Mouse (Mus musculus): ENCODE data around the gene Cap1.

The Cap1 gene

DNA sequence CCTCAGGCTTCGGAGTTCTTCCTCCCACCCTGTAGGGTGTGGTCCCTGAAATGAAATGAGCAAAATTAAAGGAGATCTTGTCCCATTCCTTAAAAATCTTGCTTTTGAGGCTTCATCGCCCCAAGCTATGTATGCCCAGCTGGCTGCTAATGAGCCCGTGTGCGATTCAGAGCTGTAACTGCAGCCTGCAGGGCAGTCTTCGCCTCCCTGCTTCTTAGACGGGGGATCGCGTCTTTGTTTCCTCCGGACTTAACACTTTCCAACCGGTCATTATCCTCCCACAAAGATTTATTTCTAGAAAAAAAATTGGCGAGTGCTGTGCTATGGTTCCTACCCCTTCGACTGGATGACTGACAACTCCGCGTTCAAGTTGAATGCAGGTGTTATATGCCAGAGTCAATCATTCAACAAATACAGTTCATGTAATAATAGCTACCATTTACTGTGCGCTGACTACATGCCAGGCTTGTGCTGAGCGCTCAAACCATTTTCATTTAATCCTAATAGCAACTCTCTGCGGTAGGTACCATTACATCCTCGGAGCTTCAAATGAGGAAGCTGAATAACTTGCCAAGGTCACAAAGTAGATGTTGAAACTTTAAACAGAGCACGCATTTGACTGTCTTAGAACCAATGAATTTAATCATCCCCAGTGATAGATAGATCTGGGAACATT lies 861 bp upstream of the Cap1 start:
- DNase-seq (ENCODE audit: low spot score) = no peak

- no peak for DNase-seq (ENCODE audit: low spot score)
Measured at GRCm38 (mm10) chr4:122884481-122885340, 1.1 kb downstream of the Cap1 start.

DNA sequence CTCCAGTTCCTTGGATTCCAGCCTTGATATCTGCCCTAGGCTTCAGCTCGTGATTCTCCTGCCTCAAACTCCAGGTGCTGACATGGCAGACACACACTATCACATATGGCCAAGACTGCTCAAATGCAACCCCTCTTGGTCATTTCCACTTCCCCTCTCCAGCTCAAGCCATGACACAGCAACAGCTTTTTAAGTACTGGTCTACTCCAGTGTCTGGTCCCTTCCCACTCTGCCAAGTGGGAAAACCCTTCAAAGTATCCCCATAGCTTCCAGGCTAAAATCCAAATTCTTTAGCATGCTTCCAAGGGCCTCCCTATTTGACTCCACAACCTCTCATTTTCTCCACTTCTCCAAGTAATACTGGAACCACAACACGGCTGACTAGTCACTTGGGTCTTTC lies 1.8 kb downstream of the Cap1 start:
- DNase-seq (ENCODE audit: low spot score) = no peak

GRCm38 (mm10) chr4:122883294-122883693 lies 2.6 kb downstream of the Cap1 start:
- DNase-seq (ENCODE audit: low spot score) = no peak

- DNase-seq (ENCODE audit: low spot score) = no peak
Measured at GRCm38 (mm10) chr4:122882544-122882943, 3.3 kb downstream of the Cap1 start.

- DNase-seq (ENCODE audit: low spot score) = no peak
Measured at GRCm38 (mm10) chr4:122878333-122879070, 7.4 kb downstream of the Cap1 start.

DNA sequence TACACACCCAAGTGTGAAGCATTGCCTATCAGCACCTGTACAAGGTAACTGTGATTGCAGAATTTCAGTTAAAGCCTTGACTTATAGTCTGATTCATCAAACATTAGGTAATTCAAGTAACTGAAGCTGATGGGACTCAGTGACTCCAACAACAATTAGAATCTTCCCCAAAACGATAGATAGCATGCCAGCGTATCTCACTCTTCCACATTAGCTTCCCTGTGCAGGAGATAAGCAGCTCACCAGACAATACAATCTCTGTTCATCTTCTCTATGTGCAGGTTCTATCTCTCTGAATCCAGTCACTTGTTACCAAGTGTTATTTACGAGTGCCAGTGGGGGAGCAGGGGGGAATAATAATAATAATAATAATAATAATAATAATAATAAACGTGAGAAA lies 12.3 kb downstream of the Cap1 start:
- no peak for DNase-seq (ENCODE audit: low spot score)

GRCm38 (mm10) chr4:122873003-122873402 lies 12.9 kb downstream of the Cap1 start:
- no peak for DNase-seq (ENCODE audit: low spot score)

DNA sequence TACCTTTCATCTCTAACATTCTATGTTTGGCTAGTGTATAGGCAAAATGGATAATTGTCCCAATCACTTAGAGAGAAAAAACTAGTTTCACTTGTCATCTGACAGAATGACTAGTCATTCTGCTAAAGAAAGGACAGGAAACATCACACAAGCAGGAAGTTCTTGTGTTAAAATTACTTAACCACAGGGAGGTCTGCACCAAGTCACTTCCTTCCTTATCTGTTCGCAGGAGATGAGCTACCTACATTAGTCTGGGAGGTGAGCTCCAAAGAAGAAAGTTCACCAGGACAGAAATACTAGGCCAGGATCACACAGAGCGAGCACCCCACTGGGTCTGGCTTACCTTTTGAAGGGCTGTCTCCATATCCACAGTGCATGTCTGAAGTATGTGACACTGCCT lies 13.9 kb downstream of the Cap1 start:
- no peak for DNase-seq (ENCODE audit: low spot score)

DNA sequence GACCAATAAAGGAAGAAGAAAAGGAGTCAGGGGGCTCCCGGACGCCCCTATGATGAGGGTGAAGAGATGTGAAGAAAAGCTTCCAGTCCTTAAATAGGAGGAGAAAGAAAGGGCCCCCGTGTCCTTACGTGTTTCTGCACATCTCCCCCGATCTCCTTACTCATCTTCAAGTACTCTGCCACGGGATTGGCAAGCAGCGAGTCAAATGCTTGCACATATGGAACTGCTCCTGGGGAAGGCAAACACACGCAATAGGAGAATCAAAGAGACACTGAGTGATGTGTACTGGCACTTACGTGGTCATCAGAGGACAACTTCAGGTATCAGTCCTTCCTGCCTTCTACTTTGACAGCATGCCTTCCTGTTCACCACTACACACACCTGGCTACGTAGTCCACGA lies 14.6 kb downstream of the Cap1 start:
- no peak for DNase-seq (ENCODE audit: low spot score)

DNA sequence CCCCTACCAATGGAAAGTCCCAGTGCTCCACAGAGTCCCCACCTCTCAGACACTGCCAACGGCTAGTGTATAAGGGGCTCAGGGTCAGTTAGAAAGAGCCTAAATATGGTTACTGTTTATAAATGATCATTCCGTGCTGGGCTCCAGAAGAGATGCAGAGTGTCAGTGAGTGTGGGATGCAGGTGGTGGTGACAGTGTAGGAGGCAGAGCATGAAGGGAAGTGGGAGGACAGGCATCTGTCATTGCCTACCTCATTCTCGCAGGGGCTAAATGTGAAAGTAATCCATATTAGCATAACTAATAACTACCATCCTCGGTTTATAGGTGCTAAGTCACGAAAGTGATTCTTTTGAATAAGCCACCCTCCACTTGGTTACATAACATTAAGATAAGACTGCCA lies 15.1 kb downstream of the Cap1 start:
- no peak for DNase-seq (ENCODE audit: low spot score)

GRCm38 (mm10) chr4:122870027-122870426 lies 15.8 kb downstream of the Cap1 start:
- DNase-seq (ENCODE audit: low spot score) = peak; percentile 45

DNA sequence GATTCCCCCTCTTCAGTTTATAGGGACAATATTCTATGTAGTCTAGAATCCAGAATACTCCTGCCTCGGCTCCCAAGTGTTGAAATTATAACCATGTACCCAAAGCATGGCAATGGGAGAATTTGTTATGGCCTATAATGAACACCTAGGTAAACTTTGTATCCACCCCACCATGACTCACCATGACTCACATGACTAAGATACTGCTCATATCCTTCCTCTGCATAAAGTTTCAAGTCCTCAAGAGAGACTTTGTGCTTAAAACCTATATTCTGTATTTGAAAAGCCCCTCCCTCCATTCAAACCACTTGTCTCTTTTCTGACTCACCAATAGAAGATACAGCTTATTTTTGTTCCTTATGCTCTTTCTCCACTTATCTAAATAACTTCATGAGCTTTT lies 17.8 kb downstream of the Cap1 start:
- DNase-seq (ENCODE audit: low spot score) = no peak

DNA sequence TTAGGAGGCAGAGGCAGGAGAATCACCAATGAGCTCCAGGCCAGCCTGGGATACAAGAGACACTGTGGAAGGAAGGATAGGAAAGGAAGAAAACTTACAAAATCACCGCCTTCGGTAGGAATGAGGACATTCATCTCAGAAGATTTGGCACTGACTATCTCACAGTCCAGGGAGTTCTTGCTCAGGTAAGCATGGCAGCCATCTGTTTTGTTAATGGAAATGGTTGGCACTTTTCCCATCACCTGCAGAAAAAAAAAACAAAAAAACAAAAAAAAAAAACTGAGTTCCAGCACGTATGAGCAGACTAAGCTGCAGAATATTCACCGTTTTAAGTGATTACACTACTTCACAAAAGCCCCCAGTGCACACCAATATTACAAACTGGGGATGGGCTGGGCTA lies 24.0 kb downstream of the Cap1 start:
- DNase-seq (ENCODE audit: low spot score) = no peak

GRCm38 (mm10) chr4:122859096-122859674 lies 26.7 kb downstream of the Cap1 start:
- DNase-seq (ENCODE audit: low spot score) = no peak

DNA sequence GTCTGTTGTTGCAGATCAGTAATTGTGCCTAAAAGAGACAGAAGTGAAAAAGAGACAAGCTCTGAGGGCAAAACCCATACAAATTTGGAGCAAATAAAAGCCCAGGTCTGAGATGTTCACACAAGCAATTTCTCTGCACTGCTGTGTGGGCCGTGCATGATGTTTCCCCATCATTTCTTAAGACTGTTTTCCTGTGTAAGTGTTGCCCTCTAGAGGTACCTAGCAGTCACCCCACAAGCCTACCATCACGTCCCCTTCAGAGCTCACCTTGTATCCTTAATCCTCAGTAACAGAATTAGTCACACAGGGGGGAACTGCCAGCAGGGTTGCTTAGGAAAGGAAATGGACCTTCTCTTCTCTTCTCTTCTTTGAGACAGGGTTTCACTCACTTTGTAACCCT lies 27.9 kb downstream of the Cap1 start:
- DNase-seq (ENCODE audit: low spot score) = no peak

GRCm38 (mm10) chr4:122854770-122855169 lies 31.1 kb downstream of the Cap1 start:
- no peak for DNase-seq (ENCODE audit: low spot score)

DNA sequence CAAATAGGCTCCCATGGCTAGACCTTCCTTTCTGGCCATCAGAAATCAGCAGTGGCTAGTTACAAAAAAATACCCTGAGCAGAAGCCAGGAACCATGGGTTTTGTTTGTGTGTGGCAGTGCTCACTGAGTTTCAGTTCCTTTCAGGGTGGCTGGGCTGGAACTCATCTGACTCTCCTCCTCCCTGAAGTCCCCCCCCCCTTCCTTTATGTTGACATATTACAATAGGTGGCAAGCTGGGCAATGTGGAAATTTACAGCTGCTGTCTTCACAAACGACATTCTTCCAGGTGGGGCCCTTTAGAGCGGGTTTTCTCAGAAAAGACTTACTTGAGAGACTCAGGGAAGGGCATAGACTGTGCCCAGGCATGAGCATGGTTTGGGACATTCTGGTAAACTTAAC lies 32.2 kb downstream of the Cap1 start:
- no peak for DNase-seq (ENCODE audit: low spot score)

DNA sequence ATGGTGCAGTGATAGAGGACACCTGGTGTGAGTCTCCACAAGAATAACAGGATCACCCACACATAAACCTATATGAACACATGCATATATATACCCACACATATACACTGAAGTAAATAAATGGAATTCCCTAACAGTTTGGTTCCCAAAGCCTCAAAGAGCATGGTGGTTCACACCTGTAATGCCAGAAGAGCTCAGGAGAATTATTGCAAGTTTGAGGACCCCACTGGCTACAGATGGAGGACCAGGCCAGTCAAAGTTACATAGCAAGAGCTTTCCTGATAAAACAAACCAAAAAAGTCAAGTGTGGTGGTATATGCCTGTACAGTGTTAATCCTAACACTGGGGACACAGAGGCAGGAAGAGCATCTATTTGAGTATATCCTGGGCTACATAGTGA lies 34.3 kb downstream of the Cap1 start:
- DNase-seq (ENCODE audit: low spot score) = no peak

DNA sequence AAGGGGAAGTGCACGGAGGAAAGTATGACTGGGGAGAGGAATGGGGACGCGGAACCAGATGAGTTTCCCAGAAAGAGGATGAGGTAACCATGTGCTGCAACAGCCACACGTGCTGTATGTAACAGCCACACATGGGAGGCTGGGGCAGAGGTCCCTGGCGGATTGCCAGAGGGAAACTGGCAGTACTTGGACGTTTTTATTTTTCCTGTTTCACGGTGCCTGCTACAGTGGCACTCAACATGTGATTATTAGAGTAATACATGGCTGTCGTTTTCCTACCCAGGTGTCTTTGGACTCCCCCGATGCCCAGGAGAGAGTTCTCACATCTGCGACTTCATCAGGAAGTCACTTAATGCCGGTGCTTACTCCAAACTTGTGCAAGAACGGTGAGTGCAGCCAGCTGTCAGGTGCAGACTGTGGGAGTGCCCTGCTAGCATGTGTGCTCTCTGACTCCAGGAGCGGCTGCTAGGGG lies 37.7 kb downstream of the Cap1 start:
- no peak for DNase-seq (ENCODE audit: low spot score)

DNA sequence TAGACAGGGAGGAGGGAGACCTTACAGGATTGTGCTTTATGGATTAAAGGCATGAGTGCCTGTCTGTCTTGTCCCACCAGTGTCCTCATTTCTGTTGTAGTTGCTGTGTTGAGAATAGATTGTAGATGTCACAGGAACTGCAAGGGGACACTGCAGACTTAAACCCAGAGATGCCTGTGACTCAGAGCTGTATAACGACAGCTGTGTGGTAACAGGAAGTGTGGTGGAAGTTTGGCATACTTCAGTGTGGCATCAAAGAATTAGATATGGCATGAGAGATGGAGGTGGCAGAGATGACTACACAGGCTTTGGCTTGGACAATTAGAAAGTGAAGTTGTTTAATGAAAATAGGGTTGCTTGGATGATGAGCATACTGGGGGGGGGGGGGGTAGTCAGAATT lies 47.4 kb downstream of the Cap1 start:
- DNase-seq (ENCODE audit: low spot score) = no peak

- peak; percentile 38 for DNase-seq (ENCODE audit: low spot score)
Measured at GRCm38 (mm10) chr4:122837994-122838393, 47.9 kb downstream of the Cap1 start.

Data from retina, embryonic 14.5 days (tissue).